Mouse (Mus musculus): ENCODE measurements around the gene Eef1b2. TPM values are rescaled to one million over a fixed set of nuclear protein-coding genes. Genes with fewer than 3 reads are reported as not detected.

Gene Eef1b2
- polyA plus RNA-seq, 1 experiment from 2014 or later = 315 TPM

DNA sequence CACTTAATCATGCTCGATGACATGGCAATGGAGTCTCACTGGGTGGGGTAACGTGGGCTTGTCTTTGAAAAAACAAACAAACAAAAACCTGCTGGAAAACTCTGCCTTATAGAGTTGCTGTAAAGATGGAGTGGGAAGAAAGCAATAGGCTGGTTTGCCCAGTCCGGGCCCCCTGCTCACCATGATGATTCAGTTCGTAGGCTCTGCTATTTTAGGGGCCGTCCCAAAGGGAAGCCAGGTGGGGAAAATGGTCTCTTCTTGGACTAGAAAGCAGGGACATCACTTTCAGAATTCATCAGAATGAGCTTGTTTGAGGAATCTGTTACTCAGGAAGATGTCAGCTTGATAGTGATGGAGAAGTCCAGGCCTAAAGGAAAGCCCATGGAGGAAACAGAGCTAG is 50.6 kb downstream of the Eef1b2 start:
- no peaks in the 10 kb centered on the region for H3K36me3 ChIP-seq (ENCODE audit: insufficient read depth, low read length)
- H3K27me3 ChIP-seq (replicated peaks; ENCODE audit: insufficient read depth, low read length) = no peaks in the 10 kb centered on the region
- H3K9ac ChIP-seq (replicated peaks; ENCODE audit: low read depth) = no peak overlapping the region
- H3K4me3 ChIP-seq (ENCODE audit: low read depth, low read length) = no peak overlapping the region
- TF ChIP-seq CTCF (IDR thresholded peaks at IDR 0.05) = no peak
- TF ChIP-seq EP300 (IDR thresholded peaks at IDR 0.05) = no peak
- DNase-seq (ENCODE audit: low spot score) (no peak), ATAC-seq (no peak)
- H3K4me2 ChIP-seq (replicated peaks; ENCODE audit: low read depth, low read length) = no peak overlapping the region
- 58% methylated on average over 5 of the region's 5 CpGs for WGBS
- no peak overlapping the region for H3K27ac ChIP-seq (ENCODE audit: low read length)
- H3K4me1 ChIP-seq (ENCODE audit: insufficient read depth, low read depth, low read length) = no peaks in the 10 kb centered on the region
- no peaks in the 10 kb centered on the region for H3K9me3 ChIP-seq (ENCODE audit: low read length)

Small RNAs within 50 kb of the gene (microRNA-seq; reads per million reads assigned to microRNA genes)
- gene Gm24557 (not detected), gene Gm27512 (not detected)

Other genes with a start within 250 kb of the Eef1b2 start
- 7.5 and 10.4 TPM in 2 replicates for gene Ino80d, start 62.2 kb upstream of the Eef1b2 start, polyA plus RNA-seq (2015; fragmentation: Nextera tagmentation; extraction: Ambion mirVana)
- gene Ndufs1, start within 50 bp of the Eef1b2 start, polyA plus RNA-seq (2015; fragmentation: Nextera tagmentation; extraction: Ambion mirVana) = 63.0 and 64.3 TPM in 2 replicates
- 0.10 TPM in 1 of 2 replicates, not detected in the other for gene Gpr1, start 37.7 kb downstream of the Eef1b2 start, polyA plus RNA-seq (2015; fragmentation: Nextera tagmentation; extraction: Ambion mirVana)
- gene Zdbf2, start 96.4 kb downstream of the Eef1b2 start, polyA plus RNA-seq (2015; fragmentation: Nextera tagmentation; extraction: Ambion mirVana) = 2.6 and 3.1 TPM in 2 replicates